Mouse (Mus musculus) left cerebral cortex, adult 9 months (tissue): Measurements from ENCODE around the gene Olfr792.

Experiments used
- DNase-seq, 2 experiments: peaks; one replicate each; pipeline ENCODE4 v3.0.0; 2022; ENCODE audit warnings: low spot score in 2 of 2

Olfr792 gene

DNA sequence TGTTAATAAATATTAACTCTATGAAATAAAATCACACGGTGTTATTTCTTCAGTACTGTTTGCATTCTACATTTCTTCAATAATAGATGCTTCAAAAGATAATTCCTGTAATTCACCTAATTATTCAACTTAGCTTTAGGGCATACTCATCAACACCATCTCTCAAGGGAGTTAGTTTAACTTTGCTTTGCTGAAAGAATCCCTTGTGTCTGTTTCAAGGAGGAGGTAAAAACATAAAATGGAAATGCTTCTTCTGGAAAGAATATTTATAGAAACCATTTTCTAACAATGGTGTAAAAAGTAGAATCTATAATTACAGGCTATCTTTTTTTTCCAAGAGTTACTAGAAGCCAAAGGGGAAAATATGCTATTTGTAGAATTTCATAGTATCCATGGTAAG, at the start of gene Olfr792:
TSS of gene Olfr792 (plus strand) at position 301 of the 400 bp plus-strand sequence.
- DNase-seq = no peak

DNA sequence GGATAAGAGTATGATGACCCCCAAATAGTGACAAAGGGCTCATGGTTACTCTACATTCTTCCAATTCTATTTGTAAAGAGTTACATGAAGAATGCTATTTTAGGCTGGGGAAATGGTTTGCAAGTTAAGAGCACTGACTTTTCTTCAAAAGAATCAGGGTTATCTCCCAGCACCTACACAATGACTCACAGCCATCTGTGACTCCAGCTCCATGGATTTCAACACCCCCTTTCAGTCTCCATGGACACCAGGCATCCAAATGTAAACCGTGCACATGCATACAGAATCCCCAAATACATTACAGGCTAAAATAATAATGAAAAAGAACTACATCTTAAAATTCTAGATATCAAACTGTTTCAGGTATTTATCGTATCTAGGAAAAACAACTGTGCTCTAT, 48.9 kb upstream of the Olfr792 start:
- peak; percentile 10 to 40 for DNase-seq

- no peak for DNase-seq
These were observed 40.8 kb upstream of the Olfr792 start, which contains the start of gene Olfr790 for GRCm38 (mm10) chr10:129498192-129498591. Olfr790 (plus strand) TSS chr10:129498492.

- DNase-seq = no peak
These were observed 17.5 kb upstream of the Olfr792 start, which contains the start of gene Olfr791 for GRCm38 (mm10) chr10:129521492-129521891. Olfr791 (plus strand) TSS chr10:129521792.

DNA sequence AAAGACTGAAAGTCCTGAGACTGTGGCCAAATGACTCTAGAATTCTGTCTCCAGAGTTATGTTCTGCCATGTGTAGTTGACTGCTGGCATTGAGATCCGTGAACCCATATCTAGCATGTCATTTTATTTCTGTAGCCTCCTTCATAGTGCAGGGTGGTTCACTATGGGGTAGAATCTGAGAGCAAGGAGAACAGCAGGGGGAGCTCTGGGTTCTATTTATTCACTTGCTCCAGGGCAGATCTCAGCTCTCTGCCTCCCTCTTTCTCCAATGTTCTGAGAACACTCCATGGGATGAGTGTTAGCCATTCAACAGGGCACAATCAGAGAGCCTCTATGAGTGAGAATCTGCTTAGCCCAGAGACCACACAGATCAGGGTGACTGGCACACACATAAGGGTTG, 10.4 kb downstream of the Olfr792 start:
- peak in 1 of 2 experiments; percentile 19 for DNase-seq

DNA sequence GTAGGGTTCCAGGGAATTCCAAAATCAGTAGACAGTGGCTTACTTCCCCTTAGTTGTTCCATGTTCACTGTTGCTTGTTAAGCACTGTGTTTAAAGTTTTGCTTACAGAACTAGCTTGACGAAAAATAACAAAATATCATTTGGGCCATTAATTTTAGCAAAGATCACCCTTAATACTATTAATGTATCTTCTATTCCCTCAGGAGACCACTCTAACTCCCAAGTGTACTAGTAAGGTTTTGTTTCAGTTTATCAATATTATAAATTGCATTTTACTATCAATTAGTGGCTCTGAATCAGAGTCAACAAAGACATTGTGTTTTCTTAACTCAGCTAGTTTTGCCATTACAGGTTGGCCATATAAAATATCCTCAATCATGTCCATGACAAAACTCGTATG, 28.4 kb downstream of the Olfr792 start, which contains the start of gene Olfr794:
TSS of gene Olfr794 (plus strand) at position 301 of the 400 bp plus-strand sequence.
- no peak for DNase-seq

DNA sequence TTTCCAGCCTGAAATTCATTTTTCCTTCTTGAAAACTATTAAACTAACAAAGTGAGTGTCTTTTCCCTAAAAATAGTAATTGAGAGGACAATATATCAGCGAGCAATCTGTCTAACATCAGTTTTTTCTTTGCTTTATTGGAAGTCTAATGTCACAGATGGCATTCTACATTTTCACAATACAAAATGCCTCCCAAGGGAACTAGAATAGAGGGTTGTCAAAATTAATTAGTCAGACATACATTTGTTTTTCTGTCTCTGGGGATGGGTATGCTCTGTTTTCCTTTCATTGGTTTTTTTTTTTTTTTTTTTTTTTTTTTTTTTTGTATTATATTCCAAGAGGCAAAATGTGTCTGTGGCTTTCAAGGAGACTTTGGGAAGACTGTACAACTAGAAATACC, 38.1 kb downstream of the Olfr792 start:
- DNase-seq = no peak
